Mouse (Mus musculus) left cerebral cortex, postnatal 10 days (tissue): ENCODE data around the gene Gm17949. TPM values are rescaled to one million over a fixed set of nuclear protein-coding genes. Genes with fewer than 3 reads are reported as not detected.

Experiments
- DNase-seq, 2 experiments: peaks; one replicate each; pipeline ENCODE4 v3.0.0; 2021 to 2022; ENCODE audit warnings: low spot score in 2 of 2, mixed read lengths in 1 of 2; ENCODE audit errors: extremely low spot score in 1 of 2
- intact Hi-C: fragments of 180-260 bp; cut with DNase I; formaldehyde crosslinking; loops from one replicate; pipeline ENCODE4 v1.15.1; 2025
- total RNA-seq, 2 experiments: library from RNA; stranded (reverse); gene quantifications; 2 replicates each; pipeline ENCODE4 v1.2.3; 2021

Gene Gm17949
- under 1 TPM in 1 of 2 experiments, not detected in 1; 0.51 TPM for total RNA-seq

DNA sequence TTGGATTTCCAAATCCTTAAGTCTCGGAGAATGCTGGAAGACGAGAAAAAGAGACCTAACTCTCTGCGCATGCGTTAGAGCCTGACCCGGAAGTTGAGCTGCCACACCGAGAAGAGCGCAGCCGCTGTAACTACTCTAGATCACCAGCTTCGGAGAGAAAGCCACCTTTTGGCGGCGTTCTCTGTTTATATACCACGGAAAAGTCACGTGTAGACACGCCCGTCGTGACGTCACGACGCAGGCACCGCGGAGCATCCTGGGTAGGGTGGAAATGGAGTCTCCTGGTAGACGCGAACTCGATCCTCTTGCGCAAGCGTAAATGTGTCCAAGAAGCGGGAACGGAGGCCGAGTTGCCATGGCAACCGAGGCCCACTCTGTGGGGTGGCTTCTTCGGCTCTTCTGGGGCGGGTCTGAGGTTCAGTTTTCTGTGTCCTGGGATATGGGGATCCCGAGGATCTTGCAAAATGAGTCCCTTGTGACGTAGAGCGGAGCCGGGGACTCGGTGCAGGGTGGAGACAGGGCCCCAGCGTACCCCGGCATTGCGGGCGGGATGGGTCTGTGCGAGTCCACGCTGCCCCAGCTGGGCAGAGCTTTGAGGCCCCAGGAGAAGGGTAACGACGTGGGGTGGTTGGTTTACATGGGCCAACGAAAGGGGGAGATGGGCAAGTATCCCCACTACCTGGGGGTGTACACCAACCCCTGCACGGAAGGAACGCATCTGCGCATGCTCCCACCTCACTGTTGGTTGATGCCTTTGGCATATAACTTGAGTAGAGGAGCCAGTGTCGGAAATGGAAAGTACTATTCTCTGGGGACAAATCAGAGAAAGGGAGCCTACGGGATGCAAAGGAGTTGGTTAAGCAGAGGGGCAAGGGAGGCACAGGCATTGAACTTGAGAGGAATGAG, at the start of gene Gm17949, which contains the start of gene Gtf2f1:
Gene Gm17949 (plus strand): TSS at position 234 of the 906 bp plus-strand sequence.
Gene Gtf2f1 (minus strand): TSS at position 53 of the 906 bp plus-strand sequence.
- intact Hi-C loops, result no loop called here
- peak; percentile 95 to 96 for DNase-seq

- DNase-seq, result no peak
- intact Hi-C loops, result no loop called here
These were observed 49.4 kb upstream of the Gm17949 start for GRCm38 (mm10) chr17:56961880-56962279.

- intact Hi-C loops, result no loop called here
- no peak for DNase-seq
These were observed 48.4 kb upstream of the Gm17949 start for GRCm38 (mm10) chr17:56962642-56963405.

DNA sequence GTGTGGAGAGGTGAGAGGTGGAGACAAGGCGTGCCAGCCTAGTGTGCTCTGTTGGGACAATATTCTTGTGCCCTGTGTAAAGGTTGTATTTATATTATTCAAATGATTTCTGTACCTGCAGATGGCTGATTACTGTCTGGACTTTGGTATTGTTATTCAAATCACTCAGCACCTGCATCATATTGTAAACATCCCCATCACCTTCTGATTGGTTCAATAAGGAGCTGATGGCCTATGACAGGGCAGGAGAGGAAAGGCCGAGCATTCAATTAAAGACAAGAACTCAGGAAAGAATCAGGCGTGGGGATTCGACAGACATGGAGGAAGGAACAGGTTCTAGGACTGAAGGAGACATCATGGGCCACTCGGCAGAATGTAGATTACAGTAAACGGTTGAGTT, 47.6 kb upstream of the Gm17949 start:
- intact Hi-C loops, result no loop called here

DNA sequence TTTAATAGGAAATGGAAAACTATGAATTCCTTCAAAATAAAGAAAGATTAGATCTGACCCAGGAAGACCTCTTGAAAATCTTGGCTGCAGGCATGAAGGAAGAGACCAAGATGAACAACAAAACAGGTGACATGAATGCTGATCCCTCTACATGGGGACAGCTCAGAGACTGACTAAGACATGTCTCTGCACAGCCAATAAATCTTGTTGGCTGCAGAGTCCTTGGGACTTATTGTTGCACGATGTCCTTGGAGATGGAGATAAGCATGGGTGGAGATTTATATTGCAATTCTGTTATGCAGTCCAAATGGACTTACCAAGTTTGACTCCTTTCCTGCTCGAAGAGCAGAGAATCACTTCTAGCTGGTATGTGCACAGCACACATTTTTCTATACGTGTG, 41.9 kb upstream of the Gm17949 start:
- no peak for DNase-seq
- intact Hi-C loops, result no loop called here

More for the DNA sequence above, 47.6 kb upstream of the Gm17949 start:
- no peak for DNase-seq

GRCm38 (mm10) chr17:56970081-56970480, 41.2 kb upstream of the Gm17949 start:
- intact Hi-C loops, result no loop called here
- no peak for DNase-seq

- intact Hi-C loops, result no loop called here
- no peak for DNase-seq
These were observed 37.1 kb upstream of the Gm17949 start for GRCm38 (mm10) chr17:56973956-56974707.

DNA sequence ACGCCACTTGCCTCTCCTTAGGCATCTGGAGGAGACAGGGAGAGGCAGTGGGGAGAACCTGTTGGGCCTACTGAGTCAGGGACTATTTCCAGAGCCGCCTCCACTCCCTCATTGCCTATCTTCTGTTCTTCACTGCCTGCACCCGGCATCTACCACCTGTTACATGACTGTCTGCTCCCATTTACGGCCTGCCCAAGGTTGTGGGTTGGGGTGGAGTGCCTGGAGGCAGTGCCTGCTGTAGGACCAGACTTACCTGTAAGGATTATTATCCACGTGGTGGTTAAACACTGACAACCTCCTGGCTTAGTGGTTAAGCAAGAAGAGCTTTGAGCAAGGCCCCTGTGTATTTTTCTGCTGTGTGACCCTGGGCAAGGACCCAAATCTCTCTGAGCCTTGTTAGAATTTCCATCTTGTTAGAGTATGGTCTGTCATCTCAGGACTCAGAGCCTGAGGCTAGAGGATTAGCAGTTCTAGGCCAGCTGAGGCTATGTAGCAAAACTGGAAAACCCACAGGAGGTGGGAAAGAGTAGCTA, 36.5 kb upstream of the Gm17949 start:
- no peak for DNase-seq
- intact Hi-C loops, result no loop called here

DNA sequence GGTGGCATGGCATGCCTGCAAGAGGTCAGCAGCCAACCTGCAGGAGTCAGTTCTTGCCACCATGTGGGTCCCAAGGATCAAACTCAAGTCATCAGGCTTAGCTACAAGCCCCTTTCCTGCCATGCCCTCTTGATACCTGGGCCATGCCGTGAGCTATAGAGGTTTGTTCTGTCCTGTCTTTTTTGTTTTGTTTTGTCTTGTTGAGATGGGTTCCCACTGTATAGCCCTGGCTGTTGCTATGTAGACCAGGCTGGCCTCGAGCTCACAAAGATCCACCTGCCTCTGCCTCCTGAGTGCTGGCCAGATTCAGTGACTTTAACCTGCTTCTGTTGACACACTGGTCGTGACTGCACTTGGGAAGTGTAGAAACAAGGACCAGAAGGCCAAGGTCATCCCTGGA, 35.9 kb upstream of the Gm17949 start:
- intact Hi-C loops, result no loop called here
- no peak for DNase-seq

- DNase-seq, result no peak
- intact Hi-C loops, result no loop called here
These were observed 34.5 kb upstream of the Gm17949 start for GRCm38 (mm10) chr17:56976531-56977390.

DNA sequence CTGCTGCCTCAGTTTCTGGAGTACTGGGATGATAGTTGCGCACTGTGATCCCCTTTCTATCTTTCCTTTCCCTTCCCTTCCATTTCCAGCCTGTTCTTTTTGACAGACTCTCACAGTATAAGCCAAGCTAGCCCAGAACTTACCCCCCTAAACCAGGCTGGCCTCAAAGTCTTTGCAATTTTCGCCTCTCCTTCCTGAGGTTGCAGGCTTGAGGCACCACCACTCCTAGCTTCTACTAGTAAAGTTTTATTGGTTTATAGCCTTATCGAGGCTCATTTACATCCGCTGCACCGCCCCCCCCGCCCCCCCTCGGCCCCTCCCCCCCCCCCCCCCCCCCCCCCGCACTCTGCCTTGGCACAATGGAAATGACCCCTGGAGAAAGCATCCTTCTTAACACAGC, 31.7 kb upstream of the Gm17949 start:
- no peak for DNase-seq
- intact Hi-C loops, result no loop called here

- DNase-seq, result no peak
- intact Hi-C loops, result no loop called here
These were observed 30.2 kb upstream of the Gm17949 start for GRCm38 (mm10) chr17:56981049-56981448.

DNA sequence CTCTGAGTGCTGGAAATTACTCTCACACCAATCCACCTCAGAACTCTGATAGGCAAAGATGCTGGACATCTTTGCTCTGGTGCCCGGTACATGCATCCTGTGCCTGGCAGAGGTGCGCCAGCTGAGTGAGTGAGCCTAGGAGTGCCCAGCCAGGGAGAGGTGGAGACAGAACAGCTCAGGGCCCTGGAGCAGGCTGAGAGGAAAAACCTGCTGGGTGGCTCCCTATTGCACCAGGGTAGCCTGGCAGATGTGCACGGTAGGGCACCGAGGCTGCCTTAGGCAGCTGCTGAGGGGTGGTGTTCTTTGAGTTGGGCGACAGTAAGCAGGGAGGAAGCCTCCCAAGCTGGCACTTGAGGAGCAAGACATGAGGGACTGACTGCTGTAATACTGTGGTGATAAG, 29.3 kb upstream of the Gm17949 start, which contains the start of gene Acer1:
Gene Acer1 (minus strand): TSS at position 114 of the 400 bp plus-strand sequence.
- intact Hi-C loops, result no loop called here
- DNase-seq, result no peak

DNA sequence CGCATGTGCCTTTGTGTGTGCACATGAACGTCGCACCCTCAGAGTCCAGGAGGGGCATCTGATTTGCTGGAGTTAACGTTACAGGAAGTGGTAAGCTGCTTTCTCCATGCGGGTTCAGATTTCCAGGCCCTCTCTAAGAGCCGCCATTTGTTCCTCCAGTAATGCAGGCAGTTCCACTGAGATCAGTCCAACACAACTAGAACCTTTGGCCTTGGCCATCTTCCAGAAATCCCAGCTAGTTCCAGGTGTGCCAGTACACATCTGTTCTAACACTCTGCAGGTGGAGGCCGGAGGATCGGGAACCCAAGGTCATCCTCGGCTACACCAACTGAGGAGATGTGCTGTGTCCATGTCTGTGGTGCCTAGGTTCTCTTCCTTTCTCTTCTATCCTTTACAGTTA, 26.4 kb upstream of the Gm17949 start:
- intact Hi-C loops, result loop anchor here (5.0 kb wide), 1 partner anchor 88 kb away; no protein-coding TSS in a partner anchor
- DNase-seq, result peak in 1 of 2 experiments; percentile 27

- intact Hi-C loops, result loop anchor here (5.0 kb wide), 1 partner anchor 88 kb away; no protein-coding TSS in a partner anchor
These were observed 25.6 kb upstream of the Gm17949 start for GRCm38 (mm10) chr17:56985656-56986055.

GRCm38 (mm10) chr17:56986105-56986805, 25.0 kb upstream of the Gm17949 start:
- DNase-seq, result peak in 1 of 2 experiments; percentile 12
- intact Hi-C loops, result loop anchor here (5.0 kb wide), 1 partner anchor 89 kb away; no protein-coding TSS in a partner anchor

More at GRCm38 (mm10) chr17:56985656-56986055, 25.6 kb upstream of the Gm17949 start:
- DNase-seq, result no peak

GRCm38 (mm10) chr17:56988441-56988840, 22.8 kb upstream of the Gm17949 start:
- intact Hi-C loops, result loop anchor here (5.0 kb wide), 1 partner anchor 91 kb away; no protein-coding TSS in a partner anchor
- DNase-seq, result peak in 1 of 2 experiments; percentile 24
